Mouse (Mus musculus) heart, adult 2 months (tissue): ENCODE results near the gene D130043K22Rik. TPM values are rescaled to one million over a fixed set of nuclear protein-coding genes. Genes with fewer than 3 reads are reported as not detected.

Experiments
- DNase-seq, 2 experiments: peaks; one replicate each; pipeline ENCODE4 v3.0.0; 2021
- H3K27ac ChIP-seq: fragments of 200-600 bp; 2 replicates; pipeline ENCODE4 v1.8.1; 2022
- H3K27me3 ChIP-seq: fragments of 200-500 bp; 2 replicates; pipeline ENCODE4 v1.6.1; 2012; ENCODE audit warnings: mild to moderate bottlenecking, low read length, inconsistent platforms, mixed read lengths; ENCODE audit not compliant: control insufficient read depth, insufficient read depth
- H3K36me3 ChIP-seq: fragments of 200-500 bp; 2 replicates; pipeline ENCODE4 v1.6.1; 2012; ENCODE audit warnings: low read length, inconsistent platforms; ENCODE audit not compliant: control insufficient read depth, insufficient read depth
- H3K4me1 ChIP-seq: fragments of 200-500 bp; 2 replicates; pipeline ENCODE4 v1.6.1; 2011; ENCODE audit warnings: low read length; ENCODE audit not compliant: control insufficient read depth, insufficient read depth
- H3K4me3 ChIP-seq: fragments of 200-600 bp; 2 replicates; pipeline ENCODE4 v1.8.1; 2022
- H3K79me2 ChIP-seq: fragments of 200-500 bp; replicated peaks from 2 replicates; pipeline ENCODE4 v1.6.1; 2012; ENCODE audit warnings: mild to moderate bottlenecking, inconsistent platforms, low read length, moderate library complexity, mixed read lengths; ENCODE audit not compliant: control insufficient read depth, insufficient read depth
- H3K9ac ChIP-seq: fragments of 200-500 bp; 2 replicates; pipeline ENCODE4 v1.6.1; 2012; ENCODE audit warnings: low read depth, mild to moderate bottlenecking, control low read depth, inconsistent platforms, low read length, mixed read lengths
- CTCF ChIP-seq: fragments of 200-600 bp; IDR thresholded peaks from 2 replicates; pipeline ENCODE4 v1.8.1; 2022; ENCODE audit warnings: antibody characterized with exemption, mild to moderate bottlenecking, moderate library complexity
- EP300 ChIP-seq: fragments of 200-500 bp; IDR thresholded peaks from 2 replicates; pipeline ENCODE4 v1.6.1; 2011; ENCODE audit warnings: low read depth, low read length, control low read depth; ENCODE audit not compliant: insufficient read depth
- POLR2A ChIP-seq: fragments of 200-500 bp; IDR thresholded peaks from 2 replicates; pipeline ENCODE4 v1.6.1; 2011; ENCODE audit warnings: mild to moderate bottlenecking, low read depth, low read length, control low read depth; ENCODE audit not compliant: insufficient read depth
- WGBS: fragments of 180-500 bp; shearing (Covaris S2); methylation state at CpG from one replicate; pipeline ENCODE4 v1.1.7; 2018; 5-methylcytosine and 5-hydroxymethylcytosine counted together
- intact Hi-C: fragments of 180-260 bp; cut with DNase I; formaldehyde crosslinking; loops from one replicate; pipeline ENCODE4 v1.15.1; 2025
- polyA plus RNA-seq: library from polyadenylated mRNA; depleted of rRNA; stranded (reverse); fragments of >200 nt; gene quantifications from 2 replicates; pipeline ENCODE4 v1.2.3, GENCODE M21; 2012
- total RNA-seq, 2 experiments: library from RNA; stranded (reverse); gene quantifications; 2 replicates each; pipeline ENCODE4 v1.2.3; 2021

The D130043K22Rik gene
- total and polyA plus RNA-seq, 3 experiments: 0.04 to 0.05 TPM; not detected in 1

DNA sequence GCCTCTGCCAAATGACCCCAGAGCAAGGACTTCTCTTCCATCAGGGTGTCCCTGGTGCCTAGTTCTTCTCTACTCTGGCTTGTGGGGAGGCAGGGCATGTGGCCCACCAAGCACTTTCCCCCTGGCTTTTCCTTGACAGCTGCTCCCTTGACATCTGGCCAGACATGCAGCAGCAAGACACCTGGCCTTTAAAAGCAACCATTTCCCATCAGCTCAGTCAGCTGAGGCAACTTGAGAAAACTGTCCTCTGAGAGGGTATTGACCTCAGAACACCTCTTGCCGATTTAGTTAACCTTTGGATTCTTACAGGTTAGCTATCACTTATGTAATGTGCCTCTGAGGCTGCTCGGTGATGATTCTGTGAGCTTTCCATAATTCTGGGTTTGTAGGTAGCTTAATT, 48.9 kb downstream of the D130043K22Rik start:
- TF ChIP-seq EP300: no peak
- TF ChIP-seq CTCF: no peak
- no peak for TF ChIP-seq POLR2A
- Histone ChIP-seq H3K27me3 (no peaks in the 10 kb centered on the region), H3K9ac (no peak overlapping the region), H3K4me1 (no peaks in the 10 kb centered on the region), H3K4me3 (no peak overlapping the region), H3K36me3 (no peaks in the 10 kb centered on the region), H3K79me2 (no peaks in the 10 kb centered on the region), H3K27ac (no peak overlapping the region)
- 73% methylated on average over 2 of the region's 2 CpGs for WGBS
- DNase-seq: no peak
- intact Hi-C loops: no loop called here

DNA sequence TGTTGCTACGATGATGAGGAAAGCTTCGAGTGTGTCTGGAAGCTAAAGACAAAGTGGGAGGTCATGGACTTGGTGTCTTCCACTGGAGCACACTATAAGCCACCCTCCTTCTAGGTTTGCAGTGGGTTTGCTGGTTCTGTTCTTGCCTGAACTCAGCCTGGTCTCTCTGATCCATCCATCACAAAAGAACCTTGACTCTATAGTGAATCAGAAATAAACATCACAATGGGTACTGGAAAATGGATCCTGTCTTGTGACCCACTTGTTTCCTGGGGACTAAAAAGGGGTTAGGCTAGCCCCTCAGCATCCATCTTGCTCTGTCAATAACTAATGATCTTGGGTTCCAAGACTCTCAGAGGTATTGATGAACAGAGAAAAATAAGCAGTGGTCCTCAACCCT, 57.0 kb downstream of the D130043K22Rik start:
- DNase-seq: no peak
- H3K4me3 ChIP-seq: no peak overlapping the region
- intact Hi-C loops: no loop called here
- H3K27ac ChIP-seq: no peak overlapping the region
- WGBS: 87% methylated on average over 2 of the region's 2 CpGs
- H3K79me2 ChIP-seq: no peaks in the 10 kb centered on the region
- TF ChIP-seq CTCF: no peak
- no peak for TF ChIP-seq POLR2A
- TF ChIP-seq EP300: no peak
- no peaks in the 10 kb centered on the region for H3K36me3 ChIP-seq
- no peak overlapping the region for H3K9ac ChIP-seq
- H3K4me1 ChIP-seq: no peaks in the 10 kb centered on the region
- no peaks in the 10 kb centered on the region for H3K27me3 ChIP-seq

DNA sequence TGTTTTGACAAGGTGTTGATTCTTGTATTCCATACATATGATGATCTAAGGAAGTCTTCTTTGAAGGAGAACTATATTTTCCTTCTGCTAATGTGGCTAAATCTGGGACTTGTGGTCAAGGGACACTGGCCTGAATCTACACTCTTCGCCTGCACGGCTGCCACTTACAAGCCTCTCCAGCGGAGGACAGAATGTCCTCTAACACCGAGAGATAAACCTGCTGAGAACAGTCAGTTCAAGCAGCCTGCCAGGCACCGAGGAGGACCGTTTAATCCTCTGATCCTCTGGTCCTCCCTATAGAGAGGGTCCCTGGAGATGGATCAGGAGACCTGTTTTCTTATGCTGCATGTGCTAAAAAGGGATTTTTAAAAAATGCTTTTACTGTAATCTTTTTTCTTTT, 58.5 kb downstream of the D130043K22Rik start:
- WGBS: 52% methylated on average over 6 of the region's 6 CpGs
- peak; percentile 25 to 57 for DNase-seq
- intact Hi-C loops: no loop called here
- Histone ChIP-seq H3K4me1 (no peaks in the 10 kb centered on the region), H3K36me3 (no peaks in the 10 kb centered on the region), H3K4me3 (no peak overlapping the region), H3K79me2 (no peaks in the 10 kb centered on the region), H3K27me3 (no peaks in the 10 kb centered on the region), H3K27ac (peak overlapping the region; percentile 60), H3K9ac (no peak overlapping the region)
- no peak for TF ChIP-seq CTCF
- TF ChIP-seq POLR2A: 0 out of 2 replicates have a peak, but pooled peaks have one; percentile 35
- peak; percentile 84 for TF ChIP-seq EP300

DNA sequence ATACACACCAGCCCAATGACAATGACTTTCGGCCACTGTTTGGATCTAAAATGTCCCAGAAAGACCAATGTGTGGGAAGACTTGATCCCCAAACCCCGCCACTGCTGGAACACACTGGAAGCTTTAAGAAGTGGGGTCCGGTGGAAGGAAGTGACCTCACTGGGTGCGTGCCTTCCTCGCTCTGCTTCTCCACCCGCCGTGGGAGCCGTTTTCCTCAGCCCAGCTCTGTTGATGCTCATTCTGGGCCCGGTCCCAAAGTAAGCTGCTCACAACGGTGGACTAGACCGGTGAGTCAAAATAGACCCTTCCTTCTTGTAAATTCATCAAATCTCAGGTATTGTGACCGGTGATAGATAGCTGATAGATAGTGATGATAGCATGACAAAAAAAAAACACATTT, 60.5 kb downstream of the D130043K22Rik start:
- no peak overlapping the region for H3K4me3 ChIP-seq
- H3K27ac ChIP-seq: no peak overlapping the region
- H3K4me1 ChIP-seq: no peaks in the 10 kb centered on the region
- no peak overlapping the region for H3K9ac ChIP-seq
- H3K27me3 ChIP-seq: no peaks in the 10 kb centered on the region
- intact Hi-C loops: no loop called here
- TF ChIP-seq CTCF (no peak), EP300 (no peak), POLR2A (no peak)
- DNase-seq: no peak
- WGBS: 67% methylated on average over 12 of the region's 12 CpGs
- no peaks in the 10 kb centered on the region for H3K79me2 ChIP-seq
- no peaks in the 10 kb centered on the region for H3K36me3 ChIP-seq

DNA sequence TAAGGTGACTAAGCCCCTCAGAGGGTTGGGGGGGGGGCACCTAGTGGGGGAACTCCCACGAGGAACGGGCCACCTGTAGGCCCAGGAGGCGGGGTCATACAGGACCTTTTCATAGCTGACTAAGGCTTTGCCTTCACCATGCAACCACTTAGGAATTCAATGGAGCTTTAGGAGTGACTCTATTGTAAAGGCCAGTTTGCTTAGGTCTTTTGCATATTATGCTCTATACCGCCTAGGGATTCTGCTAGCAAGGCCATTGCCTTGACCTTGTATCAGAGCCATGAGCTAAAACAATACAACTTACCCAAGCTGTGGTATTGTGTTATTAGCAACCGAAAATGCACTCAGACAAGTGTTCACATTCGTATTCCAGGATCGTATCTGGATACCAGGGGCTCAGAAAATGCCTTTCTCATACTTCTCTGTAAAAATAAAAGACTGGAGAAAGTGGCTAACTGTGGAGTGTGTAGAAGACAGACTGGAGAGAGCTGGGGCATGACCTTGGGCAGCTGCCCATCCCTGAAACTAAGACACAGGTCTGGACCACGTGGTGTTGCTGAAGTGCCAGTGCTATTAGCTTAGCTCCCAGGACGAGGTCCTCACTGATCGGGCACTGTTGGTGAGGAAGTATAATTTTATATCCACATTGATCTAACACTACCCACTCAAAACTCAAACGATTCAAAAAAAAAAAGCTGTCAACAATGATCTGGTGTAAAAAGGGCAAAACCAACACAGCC, 62.1 kb downstream of the D130043K22Rik start:
- intact Hi-C loops: no loop called here
- TF ChIP-seq EP300 (no peak), POLR2A (no peak), CTCF (no peak)
- Histone ChIP-seq H3K4me1 (no peaks in the 10 kb centered on the region), H3K27ac (no peak overlapping the region), H3K27me3 (no peaks in the 10 kb centered on the region), H3K36me3 (no peaks in the 10 kb centered on the region), H3K4me3 (no peak overlapping the region), H3K79me2 (no peaks in the 10 kb centered on the region), H3K9ac (no peak overlapping the region)
- 78% methylated on average over 11 of the region's 11 CpGs for WGBS
- DNase-seq: no peak

DNA sequence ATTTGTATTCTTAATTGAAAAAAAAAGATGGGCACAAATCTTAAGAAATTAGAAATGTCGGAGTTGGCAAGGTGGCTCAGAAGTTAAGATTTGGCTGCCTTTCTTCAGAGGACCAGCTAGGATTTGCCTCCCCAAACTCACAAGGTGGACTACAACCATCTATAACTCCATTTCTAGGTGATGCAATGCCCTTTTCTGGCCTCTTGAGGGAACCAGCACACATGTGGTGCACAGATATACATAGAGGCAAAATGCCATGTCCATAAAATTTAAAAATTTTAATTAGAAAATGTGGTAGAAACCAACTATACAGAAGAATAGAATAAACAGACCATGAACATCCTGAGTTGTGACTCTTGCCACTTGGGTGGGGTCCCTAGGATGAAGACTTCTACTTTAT, 64.2 kb downstream of the D130043K22Rik start:
- Histone ChIP-seq H3K36me3 (no peaks in the 10 kb centered on the region), H3K27ac (no peak overlapping the region), H3K27me3 (no peaks in the 10 kb centered on the region), H3K9ac (no peak overlapping the region), H3K4me1 (no peaks in the 10 kb centered on the region), H3K79me2 (no peaks in the 10 kb centered on the region), H3K4me3 (no peak overlapping the region)
- intact Hi-C loops: no loop called here
- TF ChIP-seq EP300: no peak
- peak; percentile 26 for TF ChIP-seq CTCF
- DNase-seq: no peak
- WGBS: 89% methylated on average over 1 of the region's 1 CpGs
